ENCODE assay signal across 8 mouse cellular contexts in the genomic region with DNA sequence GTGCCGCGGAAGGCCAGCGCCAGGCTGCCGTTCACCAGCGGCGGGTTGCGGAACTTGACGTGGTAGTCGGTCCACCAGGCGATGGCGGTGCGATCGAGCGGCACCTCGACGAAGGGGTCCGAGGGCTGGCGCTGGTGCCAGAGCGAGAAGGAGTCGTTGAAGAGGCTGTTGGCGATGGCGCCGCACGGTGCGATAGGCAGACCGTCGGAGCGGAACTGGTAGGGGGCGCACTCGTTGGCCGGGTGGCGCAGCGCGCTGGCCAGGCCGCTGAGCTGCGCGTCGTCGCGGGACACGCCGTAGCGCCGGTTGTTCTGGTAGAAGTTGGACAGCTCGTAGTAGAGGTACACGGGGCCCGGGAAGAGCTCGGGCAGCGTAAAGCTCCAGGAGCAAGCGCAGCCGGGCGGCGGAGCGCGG. TPM values are rescaled to one million over a fixed set of nuclear protein-coding genes. Genes with fewer than 3 reads are reported as not detected.
DNase-seq lines count a peak whose midpoint lies in the region; ATAC-seq and TF ChIP-seq lines count a peak whose summit lies in the region.

No protein-coding gene starts in this region.

- ATAC-seq in inflammation-experienced regulatory T-cells, adult 6 months: peak; percentile 72
- ATAC-seq in liver, embryonic 13.5 days (ENCODE audit: low read depth): 0 out of 2 replicates have a peak, but pooled peaks have one; percentile 29

- no peak for TF ChIP-seq CTCF in E14TG2a.4 (conservative IDR thresholded peaks at IDR 0.05; ENCODE audit: low read length)

- H3K4me3 ChIP-seq in E14TG2a.4 (replicated peaks; ENCODE audit: low read length): peak overlapping the region; percentile 82
- peak overlapping the region; percentile 49 for H3K4me3 ChIP-seq in liver, embryonic 13.5 days (replicated peaks)

- peaks cover 59% of the 10 kb centered on the region for H3K27me3 ChIP-seq in E14TG2a.4 (ENCODE audit: insufficient read depth, low read length)
- H3K27me3 ChIP-seq in liver, embryonic 13.5 days: peaks cover 84% of the 10 kb centered on the region

- DNase-seq in adrenal gland, postnatal 36 days: peak; percentile 38 to 60
- peak; percentile 42 for DNase-seq in gastrocnemius, postnatal 25 days
- no peak for DNase-seq in liver, embryonic 13.5 days
- DNase-seq in neural tube, embryonic 10.5 days (ENCODE audit: extremely low spot score, low spot score): peak; percentile 74
- no peak for DNase-seq in c-Kit-positive CD71-positive TER-119-positive erythroid progenitor cells, embryonic 14.5 days (ENCODE audit: low spot score)
- DNase-seq in left cerebral cortex, adult 11 months (ENCODE audit: low spot score): no peak

- no peaks in the 10 kb centered on the region for H3K9me3 ChIP-seq in E14TG2a.4 (ENCODE audit: low read length)
- H3K9me3 ChIP-seq in liver, embryonic 13.5 days (replicated peaks): no peaks in the 10 kb centered on the region

- no peak overlapping the region for H3K27ac ChIP-seq in liver, embryonic 13.5 days

- H3K4me1 ChIP-seq in E14TG2a.4 (replicated peaks; ENCODE audit: low read depth, low read length): peaks cover 47% of the 10 kb centered on the region
- H3K4me1 ChIP-seq in liver, embryonic 13.5 days (replicated peaks): peaks cover 15% of the 10 kb centered on the region

- H3K36me3 ChIP-seq in E14TG2a.4 (ENCODE audit: insufficient read depth, low read length): no peaks in the 10 kb centered on the region
- no peaks in the 10 kb centered on the region for H3K36me3 ChIP-seq in liver, embryonic 13.5 days

- WGBS in liver, embryonic 13.5 days (ENCODE audit: insufficient replicate concordance): 2% methylated on average over 55 of the region's 55 CpGs

- peak overlapping the region; percentile 35 for H3K9ac ChIP-seq in liver, embryonic 13.5 days

- H3K4me2 ChIP-seq in liver, embryonic 13.5 days: peak overlapping the region; percentile 64

RNA-seq across cellular contexts. Expression of a gene that starts 0.5 kb away (rescaled TPM):
- under 1 TPM; 0.10 to 0.13 TPM for total RNA-seq in adrenal gland, postnatal 36 days (2021)
- under 1 TPM; 0.21 to 0.46 TPM for total RNA-seq in gastrocnemius, postnatal 25 days (2021)
- polyA plus RNA-seq in inflammation-experienced regulatory T-cells, adult 6 months (2017; shearing (Covaris generic)): under 1 TPM in 2 of 3 experiments, not detected in 1; 0.15 to 0.18 TPM
- polyA plus RNA-seq in liver, embryonic 13.5 days (2015; fragmentation: Nextera tagmentation; extraction: Ambion mirVana): 1.7 and 2.4 TPM in 2 replicates

RNA-seq across cellular contexts. Expression of a gene that starts 38.9 kb away (rescaled TPM):
- total RNA-seq in adrenal gland, postnatal 36 days (2021): 10 to 100 TPM; 11.2 to 16.3 TPM
- total RNA-seq in gastrocnemius, postnatal 25 days (2021): 1 to 10 TPM; 5.0 to 6.9 TPM
- polyA plus RNA-seq in inflammation-experienced regulatory T-cells, adult 6 months (2017; shearing (Covaris generic)): 10 to 100 TPM; 70.6 to 96.5 (median 76.2) TPM
- 1.2 and 1.7 TPM in 2 replicates for polyA plus RNA-seq in liver, embryonic 13.5 days (2015; fragmentation: Nextera tagmentation; extraction: Ambion mirVana)

Comparison
In these comparisons a context has a peak if more than half of its experiments do, and no peak if none do; other contexts are left out.
1. DNase-seq: peak in adrenal gland, postnatal 36 days (2 of 2), gastrocnemius, postnatal 25 days (single experiment) and neural tube, embryonic 10.5 days (single experiment); none in liver, embryonic 13.5 days (single experiment), c-Kit-positive CD71-positive TER-119-positive erythroid progenitor cells, embryonic 14.5 days (single experiment) and left cerebral cortex, adult 11 months (single experiment).